Mouse (Mus musculus) ES-E14 (cell line): Measurements from ENCODE around the gene Dock11. TPM values are rescaled to one million over a fixed set of nuclear protein-coding genes. Genes with fewer than 3 reads are reported as not detected.

Experiments used
- DNase-seq: peaks from one replicate; pipeline ENCODE4 v3.0.0-alpha.2; 2013; ENCODE audit warnings: low read depth, low spot score
- H3K27ac ChIP-seq: 2 replicates; pipeline ENCODE4 v1.5.1; 2012; ENCODE audit warnings: low read depth, mild to moderate bottlenecking, low read length, moderate library complexity, mixed read lengths; ENCODE audit not compliant: poor library complexity, insufficient read depth, severe bottlenecking
- H3K36me3 ChIP-seq: 2 replicates; pipeline ENCODE4 v1.6.1; 2012; ENCODE audit warnings: mild to moderate bottlenecking, low read length, moderate library complexity, mixed read lengths; ENCODE audit not compliant: control insufficient read depth, poor library complexity, insufficient read depth, severe bottlenecking
- H3K4me1 ChIP-seq, 2 experiments: fragments of 150-350 bp in 1 of 2; sonication (generic) in 1 of 2; 2 replicates each; pipeline ENCODE4 v1.6.1; 2012; ENCODE audit warnings: low read length in 2 of 2, mild to moderate bottlenecking in 1 of 2, mixed read lengths in 1 of 2; ENCODE audit not compliant: control insufficient read depth in 2 of 2, insufficient read depth in 2 of 2, poor library complexity in 1 of 2
- H3K4me3 ChIP-seq, 2 experiments: fragments of 150-350 bp in 1 of 2; sonication (generic) in 1 of 2; 2 replicates each; pipeline ENCODE4 v1.5.1; 2012; ENCODE audit warnings: low read length in 2 of 2, low read depth in 1 of 2, mild to moderate bottlenecking in 1 of 2, mixed read lengths in 1 of 2; ENCODE audit not compliant: insufficient read depth in 1 of 2, poor library complexity in 1 of 2, severe bottlenecking in 1 of 2
- H3K9ac ChIP-seq: 2 replicates; pipeline ENCODE4 v1.6.1; 2012; ENCODE audit warnings: low read depth, mild to moderate bottlenecking, low read length, mixed read lengths; ENCODE audit not compliant: poor library complexity, insufficient read depth, severe bottlenecking
- H3K9me3 ChIP-seq: fragments of 150-350 bp; sonication (generic); 2 replicates; pipeline ENCODE4 v1.6.1; 2012; ENCODE audit warnings: low read depth, mild to moderate bottlenecking, low read length; ENCODE audit not compliant: control insufficient read depth, insufficient read depth
- CHD2 ChIP-seq: IDR thresholded peaks from 2 replicates; pipeline ENCODE4 v1.6.1; 2014; ENCODE audit warnings: mild to moderate bottlenecking, low read depth, low read length, inconsistent platforms
- HCFC1 ChIP-seq: IDR thresholded peaks from 2 replicates; pipeline ENCODE4 v1.6.1; 2012; ENCODE audit warnings: low read length, inconsistent platforms, borderline replicate concordance; ENCODE audit not compliant: insufficient read depth
- MAFK ChIP-seq: IDR thresholded peaks from 2 replicates; pipeline ENCODE4 v1.6.1; 2014; ENCODE audit warnings: mild to moderate bottlenecking, low read depth, low read length, inconsistent platforms; ENCODE audit not compliant: insufficient read depth
- ZC3H11A ChIP-seq: IDR thresholded peaks from 2 replicates; pipeline ENCODE4 v1.6.1; 2012; ENCODE audit warnings: low read depth, mild to moderate bottlenecking, inconsistent platforms, low read length, borderline replicate concordance
- ZNF384 ChIP-seq: IDR thresholded peaks from 2 replicates; pipeline ENCODE4 v1.6.1; 2012; ENCODE audit warnings: low read depth, low read length, inconsistent platforms
- in situ Hi-C, 2 experiments: fragments of 600-800 bp; cut with MboI; formaldehyde crosslinking; loops; one replicate each; pipeline ENCODE4 v1.15.1; 2025; ENCODE audit warnings: low sequenced_read_pairs in 2 of 2, inconsistent platforms in 1 of 2; ENCODE audit not compliant: unreplicated experiment in 2 of 2
- total RNA-seq: library from RNA; depleted of rRNA; stranded (reverse); fragments of 300-350 nt; gene quantifications from 2 replicates; pipeline ENCODE4 v1.2.3, GENCODE M21; 2012; rRNA removed

Gene Dock11
- total RNA-seq, 1 experiment: 11.0 TPM

- Histone ChIP-seq H3K27ac (no peak within 1 kb of the TSS), H3K9ac (peak within 1 kb of the TSS; percentile 77), H3K4me1 (no peaks in the 10 kb centered on the region), H3K4me3 (peak within 1 kb of the TSS; percentile 54 to 90), H3K9me3 (no peaks in the 10 kb centered on the region), H3K36me3 (no peaks in the 10 kb centered on the region)
- DNase-seq: peak; percentile 29
- in situ Hi-C loops: no loop called here
- TF ChIP-seq ZC3H11A: no peak
- TF ChIP-seq HCFC1: no peak
- no peak for TF ChIP-seq ZNF384
- no peak for TF ChIP-seq CHD2
- TF ChIP-seq MAFK: no peak
These were observed 223.2 kb downstream of the Dock11 start, which contains the start of gene Il13ra1 for GRCm38 (mm10) chrX:36111622-36112421. Il13ra1 (plus strand) TSS chrX:36112110.

DNA sequence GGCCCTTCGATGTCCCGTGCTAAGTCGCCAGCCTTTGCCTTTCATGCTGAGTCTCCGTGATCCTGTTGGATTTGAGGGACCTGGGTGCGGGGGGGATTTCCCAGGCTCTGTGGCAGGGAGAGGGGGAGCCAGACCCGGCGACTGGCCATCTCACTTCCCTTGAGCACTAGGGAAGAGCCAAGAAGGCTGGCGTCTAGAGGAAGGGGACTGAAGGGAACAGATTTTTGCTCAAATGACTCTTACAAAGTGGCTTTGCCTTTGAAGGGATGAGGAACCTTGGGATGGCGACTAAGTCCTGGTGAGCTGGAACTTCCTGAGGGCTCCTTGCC is 223.8 kb downstream of the Dock11 start:
- no peak overlapping the region for H3K27ac ChIP-seq
- no peaks in the 10 kb centered on the region for H3K36me3 ChIP-seq
- no peaks in the 10 kb centered on the region for H3K9me3 ChIP-seq
- no peaks in the 10 kb centered on the region for H3K4me1 ChIP-seq
- in situ Hi-C loops: no loop called here
- peak overlapping the region; percentile 77 for H3K9ac ChIP-seq
- DNase-seq: no peak
- peak overlapping the region; percentile 54 to 90 for H3K4me3 ChIP-seq
- TF ChIP-seq ZNF384 (no peak), MAFK (no peak), CHD2 (no peak), HCFC1 (no peak), ZC3H11A (no peak)

GRCm38 (mm10) chrX:36115171-36115570 is 226.5 kb downstream of the Dock11 start:
- Histone ChIP-seq H3K4me3 (no peak overlapping the region), H3K36me3 (no peaks in the 10 kb centered on the region), H3K27ac (no peak overlapping the region), H3K9me3 (no peaks in the 10 kb centered on the region), H3K4me1 (no peaks in the 10 kb centered on the region), H3K9ac (no peak overlapping the region)
- TF ChIP-seq ZC3H11A (no peak), MAFK (no peak)
- DNase-seq: no peak
- in situ Hi-C loops: no loop called here

Other genes with a start within 250 kb of the Dock11 start
- gene Il13ra1, start 223.3 kb downstream of the Dock11 start, total RNA-seq: 5.4 and 6.6 TPM in 2 replicates